Mouse (Mus musculus) kidney, postnatal 36 days (tissue): ENCODE results near the gene Gpsm2.
"Not testable (repeated sequence)": the region's sequence is repeated elsewhere in the genome, so short reads cannot be mapped to it uniquely, and the experiment has no call there.

Experiments used
- DNase-seq, 2 experiments: peaks; one replicate each; pipeline ENCODE4 v3.0.0; 2021 to 2022; ENCODE audit warnings: mixed read lengths in 2 of 2

Gene Gpsm2

DNA sequence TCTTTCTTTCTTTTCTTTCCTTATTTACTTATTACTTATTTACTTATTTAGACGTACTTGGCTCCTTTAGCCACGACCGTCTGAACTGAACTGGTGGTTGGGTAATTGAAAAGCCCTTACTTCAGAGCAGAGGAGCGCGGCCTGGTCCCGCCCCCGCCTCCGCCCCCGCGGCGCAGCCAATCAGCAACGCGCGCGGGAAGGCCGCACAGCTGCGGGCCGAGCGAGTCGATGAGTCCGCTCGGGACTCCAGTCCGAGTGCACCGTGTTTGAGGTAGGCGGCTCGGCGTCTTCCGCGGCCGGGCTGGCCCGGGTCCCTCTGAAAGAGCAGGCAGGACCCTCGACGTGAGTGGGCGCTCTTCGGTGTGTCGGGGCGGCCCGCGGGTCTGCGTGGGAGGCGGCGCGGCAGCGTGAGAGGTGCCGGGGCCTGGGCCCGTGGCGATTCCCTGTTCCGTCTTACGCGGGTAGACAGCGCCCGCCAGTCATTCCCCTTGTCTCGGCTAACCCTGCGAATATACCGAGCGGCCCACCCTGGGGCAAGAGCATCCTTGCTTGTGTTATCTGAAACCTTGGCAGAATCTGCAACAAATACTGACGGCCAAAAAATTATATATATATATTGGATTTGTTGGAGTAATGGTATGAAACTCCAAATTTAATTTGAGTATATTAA, 68.3 kb downstream of the Gpsm2 start, which contains the start of gene Clcc1:
Gene Clcc1 (plus strand): TSS at position 204 of the 670 bp plus-strand sequence.
- DNase-seq: peak; percentile 96 to 98

DNA sequence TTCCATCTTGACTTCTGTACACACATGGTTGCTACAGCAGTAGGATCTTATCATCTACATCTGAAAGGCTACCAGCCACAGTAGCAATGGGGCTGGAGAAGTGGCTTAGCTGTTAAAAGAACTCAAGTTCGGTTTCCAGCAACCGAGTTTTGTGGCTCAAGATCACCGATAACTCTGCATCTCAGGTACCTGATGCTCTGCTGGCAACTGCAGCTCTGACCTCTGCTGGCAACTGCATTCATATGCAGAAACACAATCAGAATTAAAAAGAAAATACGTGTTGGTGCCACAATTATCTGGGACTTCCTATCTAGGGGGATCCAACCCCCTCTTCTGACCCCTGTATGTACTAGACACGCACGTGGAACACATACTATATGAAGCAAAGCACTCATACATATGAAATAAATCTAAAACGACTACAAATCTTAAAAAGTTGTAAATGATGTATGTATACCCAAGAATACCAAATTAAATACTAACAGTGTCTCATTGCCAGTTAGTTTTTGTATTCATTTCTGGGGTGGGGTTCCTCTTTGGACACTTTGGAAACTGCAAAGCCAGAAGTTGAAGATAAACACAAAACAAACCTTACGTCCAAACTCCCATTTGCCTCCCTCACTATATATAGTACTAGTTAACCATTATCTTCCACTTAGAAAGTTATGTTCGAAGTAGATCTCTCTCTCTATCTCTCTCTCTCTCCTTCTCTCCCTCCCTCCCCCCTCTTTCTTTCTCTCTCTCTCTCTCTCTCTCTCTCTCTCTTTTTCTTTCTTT, 69.1 kb downstream of the Gpsm2 start:
- peak; percentile 12 to 24 for DNase-seq

DNA sequence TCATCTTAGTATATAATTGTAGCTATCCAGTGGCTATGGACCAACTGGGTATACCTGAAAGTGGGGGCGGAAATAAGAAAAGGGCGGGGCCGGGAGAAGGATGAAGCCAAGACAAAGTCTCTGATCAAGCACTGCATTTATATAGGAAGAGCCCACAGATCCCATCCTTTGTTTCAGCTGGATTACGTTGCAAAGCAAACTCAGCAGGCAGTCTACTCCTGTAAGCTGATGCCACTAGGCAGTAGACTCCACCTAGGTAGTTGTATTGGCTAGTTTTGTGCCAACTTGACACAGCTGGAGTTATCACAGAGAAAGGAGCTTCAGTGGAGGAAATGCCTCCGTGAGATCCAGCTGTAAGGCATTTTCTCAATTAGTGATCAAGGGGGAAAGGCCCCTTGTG, 74.4 kb downstream of the Gpsm2 start:
- DNase-seq: not testable (repeated sequence)

DNA sequence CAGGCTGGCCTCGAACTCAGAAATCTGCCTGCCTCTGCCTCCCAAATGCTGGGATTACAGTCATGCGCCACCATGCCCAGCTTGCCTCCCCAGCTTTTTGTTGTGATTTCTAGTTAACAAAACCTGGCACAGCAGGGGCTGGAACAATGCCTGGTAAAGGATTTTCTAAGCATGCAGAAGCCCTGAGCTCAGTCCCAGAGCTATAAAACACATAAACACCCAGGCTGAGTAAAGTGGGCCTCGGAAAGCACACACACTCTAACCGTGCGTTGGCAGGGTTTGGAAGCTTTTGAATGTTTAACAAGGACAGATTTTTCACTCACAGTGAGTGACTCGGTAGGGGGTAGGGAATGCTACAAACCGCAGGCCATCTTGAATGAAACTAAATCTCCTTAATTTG, 76.1 kb downstream of the Gpsm2 start:
- peak in 1 of 2 experiments; percentile 4 for DNase-seq

DNA sequence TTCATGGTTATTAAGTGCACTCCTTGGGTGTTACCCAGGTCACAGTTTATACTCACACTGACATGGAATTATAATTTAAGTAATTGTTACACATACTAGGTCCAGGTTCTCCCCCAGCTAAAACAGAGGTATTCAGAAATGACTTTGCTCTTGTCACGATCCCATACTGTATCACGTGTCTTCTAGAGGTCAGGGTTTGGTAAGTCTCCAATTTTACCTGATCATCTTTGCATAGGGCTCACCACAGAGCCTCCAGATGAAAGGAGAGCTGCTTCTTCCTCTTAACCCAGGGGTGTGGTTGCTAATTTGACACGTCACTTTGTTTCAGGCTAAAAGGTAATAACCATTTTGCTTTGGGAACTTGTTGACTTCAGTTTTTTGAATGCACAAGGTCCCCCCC, 77.3 kb downstream of the Gpsm2 start:
- DNase-seq: no peak

DNA sequence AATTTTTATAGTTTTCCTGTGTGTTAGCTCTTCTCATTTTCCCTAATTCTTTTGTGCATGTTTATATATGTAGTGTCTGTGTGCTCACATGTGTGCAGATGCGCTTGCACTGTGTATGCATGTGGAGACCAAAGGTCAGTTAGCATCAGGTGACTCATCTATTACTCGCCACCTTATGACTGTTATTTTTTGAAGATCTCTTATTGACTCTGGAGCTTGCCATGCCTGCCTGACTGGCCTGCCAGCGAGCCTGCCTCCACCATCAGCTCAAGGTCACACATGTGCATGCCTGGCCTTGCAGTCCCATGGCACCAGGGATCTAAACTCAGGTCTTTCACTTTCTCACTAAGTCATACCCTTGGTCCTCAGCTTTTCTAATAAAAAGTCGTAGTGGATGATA, 81.1 kb downstream of the Gpsm2 start:
- peak in 1 of 2 experiments; percentile 5 for DNase-seq

DNA sequence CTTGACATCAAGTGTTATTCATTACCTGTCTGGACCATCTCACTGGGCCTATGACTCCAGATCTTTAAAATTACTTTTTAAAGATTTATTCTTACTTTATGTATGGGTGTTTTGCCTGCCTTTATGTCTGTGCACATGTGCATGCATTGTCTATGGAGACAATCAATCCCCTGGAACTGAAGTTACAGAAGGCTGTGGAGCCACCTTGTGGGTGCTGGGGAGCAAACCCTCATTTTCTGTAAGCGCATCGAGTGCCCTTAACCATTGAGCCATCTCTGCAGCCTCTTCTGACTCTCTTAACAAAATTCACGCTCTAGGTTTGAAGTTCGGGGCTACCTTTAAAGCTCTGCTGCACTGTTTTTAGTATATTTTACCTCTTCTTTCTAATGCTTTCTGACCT, 82.7 kb downstream of the Gpsm2 start:
- peak in 1 of 2 experiments; percentile 3 for DNase-seq

DNA sequence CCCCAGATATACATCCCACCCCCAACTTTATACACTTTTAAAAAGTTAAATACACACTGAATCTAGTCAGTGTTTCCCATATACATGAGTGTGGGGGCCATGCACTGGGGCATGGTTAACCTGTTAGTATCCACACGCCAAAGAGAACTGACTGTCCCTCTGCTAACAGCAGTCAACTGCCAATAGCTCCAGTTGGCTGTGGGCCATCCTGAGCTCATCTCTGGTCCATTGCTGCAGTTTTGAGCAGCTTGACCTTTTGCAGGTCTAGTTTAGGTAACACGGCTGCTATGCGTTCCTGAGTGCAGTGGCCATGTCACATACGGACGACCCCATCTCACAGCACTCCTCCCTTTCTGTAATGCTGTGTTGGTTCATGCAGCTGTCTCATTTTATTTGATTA, 87.3 kb downstream of the Gpsm2 start:
- DNase-seq: no peak
